Mouse (Mus musculus): ENCODE data around the gene Tnf.

The Tnf gene

GRCm38 (mm10) chr17:35153077-35153476, 48.7 kb downstream of the Tnf start:
- DNase-seq (ENCODE audit: low spot score), result no peak

DNA sequence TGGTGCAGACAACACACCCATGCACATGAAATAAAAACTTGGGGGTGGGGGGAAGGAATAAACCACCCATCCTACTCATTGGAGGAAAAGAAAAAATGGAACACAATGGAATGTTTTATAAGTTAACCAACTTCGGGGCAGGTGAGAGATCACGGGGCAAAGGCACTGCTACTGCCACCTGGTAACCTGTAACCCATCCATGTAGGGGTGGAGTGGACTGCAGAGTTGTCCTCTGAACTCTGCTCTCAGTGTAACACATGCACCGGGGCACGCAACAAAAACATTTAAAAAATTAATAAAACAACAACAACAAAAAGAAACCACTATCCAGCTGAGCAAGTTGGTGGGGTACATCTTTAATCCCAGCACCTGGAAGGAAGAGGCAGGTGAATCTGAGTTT, 49.7 kb downstream of the Tnf start:
- DNase-seq (ENCODE audit: low spot score), result no peak
